Comparison of ENCODE assay signal across 10 mouse cellular contexts in the genomic region with DNA sequence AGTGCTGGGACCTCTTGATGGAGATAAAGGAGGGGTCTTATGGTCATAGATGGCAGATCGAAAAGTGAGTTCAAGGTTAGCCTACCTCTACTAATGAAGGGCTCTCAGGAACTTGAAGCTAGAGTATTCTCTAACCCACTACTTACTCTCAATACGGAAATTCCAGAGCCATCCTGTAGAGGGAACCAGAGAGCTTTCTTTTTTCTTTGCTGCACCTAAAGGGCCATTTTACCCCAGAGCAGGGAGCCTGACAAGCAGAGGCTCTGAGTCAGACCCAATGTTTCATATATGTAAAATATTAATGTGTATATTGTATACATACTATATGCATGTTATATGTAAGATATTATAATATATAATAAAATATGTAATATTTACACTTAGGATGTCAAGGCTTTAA.
DNase-seq lines count a peak whose midpoint lies in the region; ATAC-seq lines count a peak whose summit lies in the region.
"Had no signal": no experiment of that assay in that cellular context is flagged by ENCODE, and none has a peak within 500 bp of the region (broad histone marks: within the 10 kb centered on the region; RNA-seq: fewer than 3 reads in every experiment).

No protein-coding gene starts in this region.

- no peak overlapping the region for H3K4me3 ChIP-seq in kidney, embryonic 16.5 days (ENCODE audit: low read length)
- H3K4me3 ChIP-seq in midbrain, embryonic 15.5 days = no peak overlapping the region
- H3K4me3 ChIP-seq: embryonic facial prominence, embryonic 12.5 days; lung, embryonic 15.5 days had no signal

- DNase-seq in kidney, adult 11 months = peak; percentile 19
- DNase-seq in NIH3T3 (ENCODE audit: low read depth) = peak; percentile 85
- DNase-seq in cerebellum, adult 9-10 months = peak; percentile 40
- DNase-seq in heart, postnatal 36 days = peak; percentile 26 to 32
- DNase-seq in layer of hippocampus, postnatal 10 days (ENCODE audit: low spot score in 2 of 2) = peak; percentile 60 to 75
- DNase-seq in yolk sac, embryonic 10.5 days (ENCODE audit: low spot score) = peak; percentile 37

- WGBS in kidney, embryonic 16.5 days = 15% methylated on average over 2 of the region's 2 CpGs
- 19% methylated on average over 2 of the region's 2 CpGs for WGBS in midbrain, embryonic 15.5 days

- no peak for ATAC-seq in kidney, embryonic 16.5 days (ENCODE audit: low FRiP score, low TSS enrichment)
- ATAC-seq in midbrain, embryonic 15.5 days (replicated peaks) = 0 out of 2 replicates have a peak, but pooled peaks have one; percentile 24

- H3K27ac ChIP-seq in kidney, embryonic 16.5 days (ENCODE audit: low read length) = no peak overlapping the region
- no peak overlapping the region for H3K27ac ChIP-seq in midbrain, embryonic 15.5 days
- H3K27ac ChIP-seq: embryonic facial prominence, embryonic 12.5 days; lung, embryonic 15.5 days had no signal

- H3K4me1 ChIP-seq in kidney, embryonic 16.5 days (ENCODE audit: insufficient read depth, low read length) = no peaks in the 10 kb centered on the region
- H3K4me1 ChIP-seq in midbrain, embryonic 15.5 days = no peaks in the 10 kb centered on the region
- H3K4me1 ChIP-seq: embryonic facial prominence, embryonic 12.5 days; lung, embryonic 15.5 days had no signal

- no peaks in the 10 kb centered on the region for H3K36me3 ChIP-seq in kidney, embryonic 16.5 days (ENCODE audit: insufficient read depth, low read length)
- no peaks in the 10 kb centered on the region for H3K36me3 ChIP-seq in midbrain, embryonic 15.5 days (replicated peaks)
- H3K36me3 ChIP-seq: embryonic facial prominence, embryonic 12.5 days; lung, embryonic 15.5 days had no signal

- H3K27me3 ChIP-seq in kidney, embryonic 16.5 days (ENCODE audit: insufficient read depth, low read length) = peaks cover 6% of the 10 kb centered on the region; the same call in 1 of the 2 replicates
- H3K27me3 ChIP-seq in midbrain, embryonic 15.5 days (replicated peaks) = no peaks in the 10 kb centered on the region
- H3K27me3 ChIP-seq: embryonic facial prominence, embryonic 12.5 days; lung, embryonic 15.5 days had no signal

- H3K9ac ChIP-seq in kidney, embryonic 16.5 days (replicated peaks; ENCODE audit: low read length) = no peak overlapping the region
- H3K9ac ChIP-seq in midbrain, embryonic 15.5 days = no peak overlapping the region
- H3K9ac ChIP-seq: embryonic facial prominence, embryonic 12.5 days; lung, embryonic 15.5 days had no signal

- H3K4me2 ChIP-seq in kidney, embryonic 16.5 days (replicated peaks; ENCODE audit: low read depth, low read length) = no peak overlapping the region
- H3K4me2 ChIP-seq in midbrain, embryonic 15.5 days = no peak overlapping the region
- H3K4me2 ChIP-seq: embryonic facial prominence, embryonic 12.5 days; lung, embryonic 15.5 days had no signal

- no peaks in the 10 kb centered on the region for H3K9me3 ChIP-seq in kidney, embryonic 16.5 days (ENCODE audit: low read length)
- no peaks in the 10 kb centered on the region for H3K9me3 ChIP-seq in midbrain, embryonic 15.5 days
- H3K9me3 ChIP-seq: embryonic facial prominence, embryonic 12.5 days; lung, embryonic 15.5 days had no signal

- intact Hi-C loops in heart, postnatal 36 days (cut with DNase I) = loop anchor here (1.0 to 5.0 kb wide), 4 partner anchors 57 to 476 kb away; no protein-coding TSS in a partner anchor

Comparison
In these comparisons a context has a peak if more than half of its experiments do, and no peak if none do; other contexts are left out.
1. DNase-seq: peak in every context shown above with its lines; median percentile 85 in NIH3T3; 68 in layer of hippocampus, postnatal 10 days; 40 in cerebellum, adult 9-10 months; 37 in yolk sac, embryonic 10.5 days; 29 in heart, postnatal 36 days; 19 in kidney, adult 11 months.